Mouse (Mus musculus) spleen, embryonic (tissue): ENCODE measurements at regions not wholly inside any gene's neighbourhood (a gene's known extent, or its start where the extent isn't known, plus 50 kb on each side); places are given as distances from the start of the nearest gene placed in this dataset.

Experiments
- CTCF ChIA-PET: fragments of 350-600 bp; sonication (Branson Sonifier 250); formaldehyde crosslinking; loops from one replicate; lab custom pipeline; 2022; lab: Charles Lee

GRCm38 (mm10) chr6:51200207-51200606 lies 232.3 kb upstream of the Nfe2l3 start:
- CTCF ChIA-PET: no interaction called here

GRCm38 (mm10) chr6:51200837-51201236 lies 231.6 kb upstream of the Nfe2l3 start:
- CTCF ChIA-PET: interaction anchor here (0.7 kb wide), 1 partner anchor 1001 kb away, joined by 22 read pairs; no protein-coding TSS in a partner anchor

- CTCF ChIA-PET: no interaction called here
These were observed 228.2 kb upstream of the Nfe2l3 start for GRCm38 (mm10) chr6:51204306-51204705.

- CTCF ChIA-PET: no interaction called here
These were observed 227.1 kb upstream of the Nfe2l3 start for GRCm38 (mm10) chr6:51205411-51205810.

GRCm38 (mm10) chr6:51206712-51207505 lies 225.6 kb upstream of the Nfe2l3 start:
- CTCF ChIA-PET: interaction anchor here (0.6 to 1.2 kb wide), 5 partner anchors 31 to 1577 kb away, joined by 3 to 4 read pairs (median 3); no protein-coding TSS in a partner anchor

GRCm38 (mm10) chr6:51207587-51208361 lies 224.7 kb upstream of the Nfe2l3 start:
- CTCF ChIA-PET: interaction anchor here (0.6 kb wide), 1 partner anchor 374 kb away, joined by 9 read pairs; no protein-coding TSS in a partner anchor

GRCm38 (mm10) chr6:51208660-51209396 lies 223.6 kb upstream of the Nfe2l3 start:
- CTCF ChIA-PET: no interaction called here

- CTCF ChIA-PET: interaction anchor here (0.6 kb wide), 1 partner anchor 162 kb away, joined by 3 read pairs; no protein-coding TSS in a partner anchor
These were observed 221.1 kb upstream of the Nfe2l3 start for GRCm38 (mm10) chr6:51211418-51211817.

GRCm38 (mm10) chr6:51212216-51212615 lies 220.3 kb upstream of the Nfe2l3 start:
- CTCF ChIA-PET: no interaction called here

GRCm38 (mm10) chr6:51215371-51215770 lies 217.1 kb upstream of the Nfe2l3 start:
- CTCF ChIA-PET: no interaction called here

GRCm38 (mm10) chr6:51216472-51216871 lies 216.0 kb upstream of the Nfe2l3 start:
- CTCF ChIA-PET: no interaction called here

GRCm38 (mm10) chr6:51219691-51220090 lies 212.8 kb upstream of the Nfe2l3 start:
- CTCF ChIA-PET: no interaction called here

GRCm38 (mm10) chr6:51220778-51221177 lies 211.7 kb upstream of the Nfe2l3 start:
- CTCF ChIA-PET: no interaction called here

GRCm38 (mm10) chr6:51236077-51236740 lies 196.3 kb upstream of the Nfe2l3 start:
- CTCF ChIA-PET: no interaction called here

GRCm38 (mm10) chr6:51240039-51240438 lies 192.4 kb upstream of the Nfe2l3 start:
- CTCF ChIA-PET: no interaction called here

GRCm38 (mm10) chr6:51250233-51250632 lies 182.2 kb upstream of the Nfe2l3 start:
- CTCF ChIA-PET: no interaction called here

GRCm38 (mm10) chr6:51251432-51251831 lies 181.0 kb upstream of the Nfe2l3 start:
- CTCF ChIA-PET: no interaction called here

GRCm38 (mm10) chr6:51252721-51253120 lies 179.7 kb upstream of the Nfe2l3 start:
- CTCF ChIA-PET: no interaction called here

- CTCF ChIA-PET: no interaction called here
These were observed 175.8 kb upstream of the Nfe2l3 start for GRCm38 (mm10) chr6:51256631-51257030.

GRCm38 (mm10) chr6:51257524-51257923 lies 174.9 kb upstream of the Nfe2l3 start:
- CTCF ChIA-PET: no interaction called here

GRCm38 (mm10) chr6:51258304-51258703 lies 174.2 kb upstream of the Nfe2l3 start:
- CTCF ChIA-PET: no interaction called here
